Mouse (Mus musculus) megakaryocyte-erythroid progenitor cell, adult 5-6 weeks (primary cell): ENCODE results near the gene Unk. TPM values are rescaled to one million over a fixed set of nuclear protein-coding genes. Genes with fewer than 3 reads are reported as not detected.

Experiments used
- ATAC-seq: replicated peaks from 2 replicates; pipeline ENCODE4 v1.8.0; 2016; ENCODE audit warnings: mild to moderate bottlenecking, inconsistent platforms; ENCODE audit not compliant: severe bottlenecking, poor library complexity, low FRiP score, low TSS enrichment
- total RNA-seq, 2 experiments: library from RNA; stranded (forward) in 1 of 2; stranded (reverse) in 1 of 2; fragments of 200-1000, 215-1000 nt in 1 of 2; fragments of >200 nt in 1 of 2; fragmentation: Nextera tagmentation in 1 of 2; gene quantifications; 2 replicates each; pipeline ENCODE4 v1.2.3; 2014 to 2017

Unk gene
- total RNA-seq, 2 experiments from 2014 or later = 11.0 to 27.0 TPM

DNA sequence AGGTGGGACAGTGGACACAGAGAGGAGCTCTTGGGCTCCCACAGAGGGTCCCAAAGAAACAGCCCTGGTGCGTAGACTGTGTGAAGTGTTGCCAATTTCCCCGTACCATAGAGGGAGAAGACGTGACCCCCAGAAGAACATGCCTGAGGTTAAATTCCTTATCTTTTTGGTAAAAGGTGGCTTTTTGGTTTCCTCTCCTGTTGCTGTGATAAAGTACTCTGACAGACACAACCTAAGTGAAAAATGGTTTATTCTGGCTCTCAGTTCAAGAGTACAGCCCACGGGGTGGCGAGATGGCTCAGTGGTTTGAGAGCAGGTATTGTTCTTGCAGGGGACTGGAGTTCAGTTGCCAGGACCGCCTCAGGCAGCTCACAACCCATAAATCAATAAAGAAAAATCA is 69.3 kb downstream of the Unk start:
- ATAC-seq = no peak

DNA sequence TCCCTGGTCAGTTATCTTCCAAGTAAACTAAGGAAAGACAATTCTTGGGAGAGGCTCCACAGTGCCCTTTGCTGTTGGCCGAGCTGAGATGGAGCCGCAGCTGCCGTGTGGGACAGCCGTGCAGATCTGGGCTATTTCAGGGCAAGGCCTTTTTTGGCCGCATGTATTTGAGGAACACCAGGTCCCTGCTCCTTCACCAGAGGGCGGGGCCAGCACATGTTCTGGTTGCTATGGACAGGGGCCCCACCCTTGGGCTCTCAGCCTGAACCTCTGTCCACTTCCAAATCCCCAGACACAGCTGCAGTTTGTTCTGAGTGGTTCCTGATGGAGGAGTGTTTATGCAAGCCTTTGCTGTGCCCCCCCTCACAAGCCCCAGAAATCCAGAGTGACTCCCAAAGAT is 70.3 kb downstream of the Unk start:
- ATAC-seq = no peak

DNA sequence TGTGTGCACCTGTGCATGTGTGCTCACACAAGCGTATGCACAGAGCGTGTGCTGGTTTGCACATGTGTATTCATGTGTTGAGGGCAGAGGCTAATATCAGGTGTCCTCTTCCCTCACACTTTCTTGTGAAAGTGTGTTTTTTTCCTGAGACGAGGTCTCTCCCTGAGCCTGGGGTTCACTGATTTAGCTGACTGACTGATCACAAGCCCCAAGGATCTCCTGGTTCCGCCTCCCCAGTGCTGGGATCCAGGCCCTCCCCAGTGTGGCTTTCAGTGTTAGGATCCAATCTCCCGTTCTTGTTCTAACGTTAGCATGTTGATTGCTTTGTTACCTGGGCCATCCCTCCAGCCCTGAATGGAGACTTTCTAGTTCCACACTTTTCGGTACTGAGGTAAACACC is 70.7 kb downstream of the Unk start:
- ATAC-seq = no peak

- no peak for ATAC-seq
Observed at GRCm38 (mm10) chr11:116101931-116102381, 71.8 kb downstream of the Unk start.

GRCm38 (mm10) chr11:116102472-116102871 is 72.3 kb downstream of the Unk start:
- no peak for ATAC-seq

GRCm38 (mm10) chr11:116103572-116103971 is 73.5 kb downstream of the Unk start:
- no peak for ATAC-seq

DNA sequence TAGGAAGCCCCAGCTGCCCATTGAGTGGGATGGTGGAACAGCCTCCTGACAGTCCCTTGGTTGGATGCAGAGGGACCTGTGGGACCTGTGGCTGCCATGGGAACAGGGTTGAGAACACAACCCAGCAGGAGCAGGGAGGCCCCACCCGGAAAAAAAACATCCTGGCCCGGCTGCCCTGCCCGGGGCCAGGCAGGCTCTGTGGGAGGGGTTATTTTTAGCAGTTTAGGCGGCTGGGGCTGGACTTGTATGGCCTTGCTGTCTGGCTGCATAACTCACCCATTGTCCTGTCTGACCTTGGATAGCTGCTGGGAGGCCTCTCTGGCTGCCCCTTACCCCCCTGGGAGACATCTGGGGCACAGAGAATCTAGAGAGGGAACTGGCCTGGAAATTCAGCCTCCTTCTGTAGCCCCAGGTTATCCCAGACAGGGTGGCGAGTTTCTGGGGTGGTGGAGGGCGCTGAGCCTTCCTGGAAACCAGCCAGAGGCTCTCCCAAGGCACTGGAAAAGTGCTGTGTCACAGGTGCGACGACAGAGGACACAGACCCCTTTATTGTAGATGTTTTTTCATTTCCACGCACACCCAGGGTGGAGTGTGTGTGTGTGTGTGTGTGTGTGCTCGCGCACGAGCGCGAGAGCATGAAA is 74.0 kb downstream of the Unk start:
- 0 out of 2 replicates have a peak, but pooled peaks have one; percentile 22 for ATAC-seq

DNA sequence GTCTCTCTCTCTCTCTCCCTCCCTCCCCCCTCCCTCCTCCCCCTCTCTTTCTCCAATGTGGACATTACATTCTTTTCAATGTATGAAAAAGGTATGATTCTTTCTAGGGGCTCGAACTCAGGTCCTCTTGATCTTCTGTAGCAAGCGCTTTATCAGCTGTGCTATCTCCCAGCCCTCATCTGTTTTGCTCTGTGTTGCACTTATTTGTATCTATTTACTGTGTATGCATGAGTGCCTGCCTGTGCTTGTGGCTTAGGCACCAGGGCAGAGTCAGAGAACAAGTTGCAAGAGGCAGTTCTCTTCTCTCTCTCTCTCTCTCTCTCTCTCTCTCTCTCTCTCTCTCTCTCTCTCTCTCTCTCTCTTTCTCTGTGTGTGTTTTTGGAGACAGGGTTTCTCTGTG is 74.9 kb downstream of the Unk start:
- ATAC-seq = no peak

GRCm38 (mm10) chr11:116106154-116106962 is 76.2 kb downstream of the Unk start:
- no peak for ATAC-seq

DNA sequence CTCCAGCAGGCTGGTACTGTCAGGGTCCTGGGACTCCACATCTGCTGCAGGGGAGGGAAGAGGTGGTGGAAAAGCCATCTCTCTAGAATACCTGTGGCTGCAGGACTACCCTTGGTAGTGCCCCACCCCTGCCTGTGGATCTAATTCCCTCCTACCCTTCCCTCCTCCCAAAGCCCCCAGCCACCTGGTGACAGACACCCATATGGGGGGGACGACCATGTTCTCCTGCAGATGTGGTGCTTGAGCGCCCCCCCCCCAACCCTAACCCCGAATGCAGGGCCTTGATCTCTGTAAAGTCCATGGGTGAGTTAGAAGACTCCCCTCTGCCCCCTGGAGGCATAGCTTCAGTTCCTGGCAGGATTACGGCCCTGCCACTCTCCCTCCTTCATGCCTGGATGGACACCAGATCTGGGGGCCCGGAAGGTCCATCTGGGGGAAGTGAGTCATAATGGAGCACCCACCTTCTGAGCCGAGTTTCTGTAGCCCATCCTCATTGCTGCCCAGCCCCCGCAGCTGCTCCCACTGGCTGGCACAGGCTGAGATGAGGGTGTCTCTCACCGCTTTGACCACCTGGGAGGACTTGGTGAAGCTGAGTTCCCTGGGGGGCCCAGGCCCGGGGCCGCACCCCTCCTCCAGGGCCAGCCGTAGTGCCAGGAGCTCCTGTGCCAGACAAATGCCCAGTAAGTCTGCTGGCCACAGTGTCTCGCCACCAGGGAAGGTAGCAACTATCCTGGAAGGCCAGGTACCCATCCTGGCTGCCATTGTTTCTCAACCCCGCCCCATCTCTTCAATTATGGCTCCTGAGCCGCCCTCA is 77.0 kb downstream of the Unk start:
- ATAC-seq = no peak

DNA sequence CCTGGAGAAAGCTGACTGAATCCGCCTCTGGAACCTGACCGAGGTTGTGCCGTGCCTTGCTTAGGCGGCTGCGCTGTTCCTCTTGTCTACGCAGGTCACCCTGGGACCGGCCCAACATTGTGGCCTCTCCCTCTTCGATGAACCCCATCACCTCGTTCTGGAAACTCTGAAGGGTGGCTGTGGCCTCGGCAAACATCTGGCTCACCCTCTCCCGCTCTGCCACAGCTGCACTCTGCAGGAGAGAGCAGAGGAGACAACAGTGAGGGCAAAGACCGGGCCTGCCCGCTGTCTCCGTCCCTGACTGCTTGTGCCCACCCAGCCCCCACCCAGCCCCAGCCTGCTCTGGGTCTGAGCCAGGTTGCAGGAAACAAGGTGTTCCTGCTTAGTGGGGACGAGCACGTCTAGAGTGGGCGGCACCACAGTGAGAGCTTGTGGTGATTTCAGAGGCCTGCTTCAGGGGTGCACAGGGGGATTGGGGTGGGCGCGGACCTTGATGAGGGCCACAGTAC is 77.7 kb downstream of the Unk start:
- ATAC-seq = no peak

GRCm38 (mm10) chr11:116108464-116109137 is 78.5 kb downstream of the Unk start:
- no peak for ATAC-seq

DNA sequence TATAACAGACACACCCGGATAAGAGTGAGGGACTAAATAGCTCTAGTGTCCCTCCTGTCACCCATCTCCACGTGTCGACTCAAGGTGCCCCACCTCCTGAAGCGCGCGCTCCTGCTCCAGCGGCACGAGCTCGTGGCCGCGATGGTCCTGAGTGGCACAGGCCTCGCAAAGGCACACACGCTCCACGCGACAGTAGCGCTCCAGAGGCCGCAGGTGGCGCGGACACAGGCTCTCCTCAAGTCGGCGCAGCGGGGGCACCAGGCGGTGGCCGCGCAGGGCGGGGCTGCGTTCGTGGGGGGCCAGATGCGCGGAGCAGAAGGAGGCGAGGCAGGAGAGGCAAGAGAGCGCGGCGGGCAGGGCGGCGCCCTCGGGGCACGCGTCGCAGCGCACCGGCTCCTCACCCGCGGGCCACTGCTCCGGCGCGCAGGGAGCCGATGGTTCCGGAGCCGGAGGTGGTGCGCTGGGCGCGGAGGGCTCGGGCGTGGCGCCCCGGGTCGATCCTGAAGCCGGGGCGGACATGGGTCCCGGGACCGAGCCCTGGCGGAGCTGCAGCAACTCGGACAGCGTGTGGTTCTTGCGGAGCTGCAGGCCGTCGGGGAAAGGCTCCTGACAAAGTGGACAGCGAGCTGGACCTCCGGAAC is 79.4 kb downstream of the Unk start:
- peak; percentile 38 for ATAC-seq

DNA sequence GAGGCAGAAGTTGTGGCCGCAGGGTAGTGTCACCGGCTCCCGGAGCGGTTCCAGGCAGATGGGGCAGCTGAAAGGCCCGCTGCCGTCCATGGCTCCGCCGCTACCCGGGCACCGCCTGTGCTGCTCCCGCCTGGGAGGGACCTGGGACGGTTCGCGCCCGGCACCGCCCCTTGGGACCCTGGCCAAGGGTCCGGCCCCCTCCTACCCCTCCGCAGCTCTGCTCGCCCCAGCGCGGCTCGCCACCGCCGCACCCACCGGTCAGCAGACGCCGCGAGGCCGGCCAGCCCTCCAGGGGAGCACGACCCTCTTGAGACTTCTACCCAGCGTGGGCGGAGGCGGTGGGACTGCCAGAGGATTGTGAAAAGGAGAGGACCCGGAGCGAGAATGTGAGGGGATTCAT is 80.0 kb downstream of the Unk start:
- ATAC-seq = no peak

GRCm38 (mm10) chr11:116110540-116110939 is 80.4 kb downstream of the Unk start:
- no peak for ATAC-seq
